Mouse (Mus musculus): Measurements from ENCODE around the gene Sntn.

GRCm38 (mm10) chr14:13651541-13652298, 19.0 kb upstream of the Sntn start:
- no peak for TF ChIP-seq GATA1 (IDR thresholded peaks at IDR 0.05; ENCODE audit: borderline replicate concordance, low read length)
- no peak for TF ChIP-seq CTCF (IDR thresholded peaks at IDR 0.05; ENCODE audit: low read depth, low read length)
- TF ChIP-seq POLR2AphosphoS5 (IDR thresholded peaks at IDR 0.05; ENCODE audit: insufficient replicate concordance, low read depth, low read length), result no peak
- no peak for TF ChIP-seq TAL1 (conservative IDR thresholded peaks at IDR 0.05; ENCODE audit: low read depth, low read length)

Measured in G1E (cell line).